In genomic region chr10:13689841-13690590, GRCm38 (mm10) we compare ENCODE assay signal across 16 mouse cellular contexts.
"Had no signal": no experiment of that assay in that cellular context is flagged by ENCODE, and none has a peak within 500 bp of the region (broad histone marks: within the 10 kb centered on the region; RNA-seq: fewer than 3 reads in every experiment).

No protein-coding gene starts in this region.

- ATAC-seq: midbrain, embryonic 13.5 days; midbrain, embryonic 16.5 days had no signal

- H3K9ac ChIP-seq: limb, embryonic 13.5 days; liver, embryonic 13.5 days; midbrain, embryonic 13.5 days; neural tube, embryonic 13.5 days had no signal

- H3K36me3 ChIP-seq: limb, embryonic 13.5 days; liver, embryonic 13.5 days; midbrain, embryonic 13.5 days; neural tube, embryonic 13.5 days had no signal

- H3K9me3 ChIP-seq: limb, embryonic 13.5 days; liver, embryonic 13.5 days; megakaryocyte, embryonic 14.5 days; midbrain, embryonic 13.5 days; neural tube, embryonic 13.5 days had no signal

- H3K4me3 ChIP-seq: limb, embryonic 13.5 days; liver, embryonic 13.5 days; megakaryocyte, embryonic 14.5 days; midbrain, embryonic 13.5 days; myocyte; neural tube, embryonic 13.5 days had no signal

- DNase-seq: kidney, adult 2 months; kidney, postnatal 10 days; kidney, postnatal 4 days; left cerebral cortex, postnatal 4 days; liver, embryonic 13.5 days; lung, adult 2 months; retina, postnatal 1 day; thymus, adult 18-20 months; thymus, postnatal 36 days had no signal

- H3K27ac ChIP-seq: limb, embryonic 13.5 days; liver, embryonic 13.5 days; macrophage; midbrain, embryonic 13.5 days; neural tube, embryonic 13.5 days had no signal

- H3K27me3 ChIP-seq: liver, embryonic 13.5 days; megakaryocyte, embryonic 14.5 days; midbrain, embryonic 13.5 days; neural tube, embryonic 13.5 days had no signal

- H3K4me2 ChIP-seq: limb, embryonic 13.5 days; liver, embryonic 13.5 days; midbrain, embryonic 13.5 days; neural tube, embryonic 13.5 days had no signal
